Mouse (Mus musculus) heart, adult 8-10 months (tissue): ENCODE measurements around the gene Mroh2a. TPM values are rescaled to one million over a fixed set of nuclear protein-coding genes. Genes with fewer than 3 reads are reported as not detected.

Experiments used
- DNase-seq: peaks from one replicate; pipeline ENCODE4 v3.0.0; 2022; ENCODE audit warnings: low spot score
- total RNA-seq, 4 experiments: library from RNA; stranded (reverse); gene quantifications; 2 replicates each; pipeline ENCODE4 v1.2.4; 2022

Mroh2a gene
- total RNA-seq, 4 experiments from 2014 or later: 0.35 TPM; not detected in 3

GRCm38 (mm10) chr1:88235046-88235893 lies 8.5 kb downstream of the Mroh2a start:
- no peak for DNase-seq

- no peak for DNase-seq
Observed at GRCm38 (mm10) chr1:88235894-88236415, 9.2 kb downstream of the Mroh2a start.

- no peak for DNase-seq
Observed at GRCm38 (mm10) chr1:88237311-88237710, 10.5 kb downstream of the Mroh2a start.

GRCm38 (mm10) chr1:88238771-88239170 lies 12.0 kb downstream of the Mroh2a start:
- no peak for DNase-seq

GRCm38 (mm10) chr1:88240072-88240471 lies 13.3 kb downstream of the Mroh2a start:
- DNase-seq: no peak

GRCm38 (mm10) chr1:88240579-88240978 lies 13.8 kb downstream of the Mroh2a start:
- no peak for DNase-seq

- DNase-seq: no peak
Observed at GRCm38 (mm10) chr1:88243861-88244260, 17.1 kb downstream of the Mroh2a start.

- no peak for DNase-seq
Observed at GRCm38 (mm10) chr1:88245881-88246280, 19.1 kb downstream of the Mroh2a start.

GRCm38 (mm10) chr1:88246386-88246785 lies 19.6 kb downstream of the Mroh2a start:
- DNase-seq: no peak

- no peak for DNase-seq
Observed at GRCm38 (mm10) chr1:88247660-88248059, 20.9 kb downstream of the Mroh2a start.

- no peak for DNase-seq
Observed at GRCm38 (mm10) chr1:88248658-88249057, 21.9 kb downstream of the Mroh2a start.

GRCm38 (mm10) chr1:88249596-88249995 lies 22.8 kb downstream of the Mroh2a start:
- no peak for DNase-seq

GRCm38 (mm10) chr1:88250023-88250422 lies 23.2 kb downstream of the Mroh2a start:
- no peak for DNase-seq

- no peak for DNase-seq
Observed at GRCm38 (mm10) chr1:88253106-88253505, 26.3 kb downstream of the Mroh2a start.

GRCm38 (mm10) chr1:88253540-88253939 lies 26.8 kb downstream of the Mroh2a start:
- no peak for DNase-seq

GRCm38 (mm10) chr1:88254793-88255465 lies 28.1 kb downstream of the Mroh2a start:
- DNase-seq: no peak

- no peak for DNase-seq
Observed at GRCm38 (mm10) chr1:88255466-88255857, 28.7 kb downstream of the Mroh2a start.

- DNase-seq: no peak
Observed at GRCm38 (mm10) chr1:88255989-88256754, 29.4 kb downstream of the Mroh2a start.

GRCm38 (mm10) chr1:88256886-88257663 lies 30.3 kb downstream of the Mroh2a start:
- DNase-seq: no peak

- DNase-seq: no peak
Observed at GRCm38 (mm10) chr1:88257681-88258080, 30.9 kb downstream of the Mroh2a start.

GRCm38 (mm10) chr1:88258361-88258760 lies 31.6 kb downstream of the Mroh2a start:
- no peak for DNase-seq
